Mouse (Mus musculus): ENCODE data around the gene Fdxr. TPM values are rescaled to one million over a fixed set of nuclear protein-coding genes. Genes with fewer than 3 reads are reported as not detected.
A peak's percentile ranks its signal among the peaks of the same experiment; 100 is the strongest.

Fdxr gene
- polyA plus RNA-seq, 1 experiment from 2014 or later: 19.4 TPM

GRCm38 (mm10) chr11:115274178-115274577 lies 2.7 kb downstream of the Fdxr start:
- Histone ChIP-seq H3K4me1 (replicated peaks) (peaks cover 40% of the 10 kb centered on the region), H3K27me3 (peaks cover 5% of the 10 kb centered on the region), H3K4me2 (no peak overlapping the region), H3K4me3 (no peak overlapping the region), H3K27ac (replicated peaks) (no peak overlapping the region), H3K9ac (no peak overlapping the region), H3K9me3 (no peaks in the 10 kb centered on the region), H3K36me3 (peaks cover 6% of the 10 kb centered on the region)
- 88% methylated on average over 7 of the region's 7 CpGs for WGBS
- no peak for ATAC-seq (ENCODE audit: low read depth)

- WGBS: 73% methylated on average over 7 of the region's 7 CpGs
- H3K27ac ChIP-seq (replicated peaks): no peak overlapping the region
- H3K4me1 ChIP-seq (replicated peaks): peaks cover 40% of the 10 kb centered on the region
- H3K27me3 ChIP-seq: peaks cover 9% of the 10 kb centered on the region
- no peak overlapping the region for H3K4me2 ChIP-seq
- no peak for ATAC-seq (ENCODE audit: low read depth)
- no peak overlapping the region for H3K9ac ChIP-seq
- no peak overlapping the region for H3K4me3 ChIP-seq
- H3K36me3 ChIP-seq: peaks cover 10% of the 10 kb centered on the region
- H3K9me3 ChIP-seq: no peaks in the 10 kb centered on the region
These were observed 3.1 kb downstream of the Fdxr start for GRCm38 (mm10) chr11:115273735-115274134.

- 72% methylated on average over 10 of the region's 10 CpGs for WGBS
- Histone ChIP-seq H3K27me3 (peaks cover 16% of the 10 kb centered on the region), H3K36me3 (peaks cover 17% of the 10 kb centered on the region), H3K27ac (replicated peaks) (no peak overlapping the region), H3K9ac (no peak overlapping the region), H3K4me1 (replicated peaks) (peaks cover 36% of the 10 kb centered on the region), H3K4me3 (no peak overlapping the region), H3K4me2 (no peak overlapping the region), H3K9me3 (no peaks in the 10 kb centered on the region)
- ATAC-seq (ENCODE audit: low read depth): no peak
These were observed 3.9 kb downstream of the Fdxr start for GRCm38 (mm10) chr11:115272894-115273498.

DNA sequence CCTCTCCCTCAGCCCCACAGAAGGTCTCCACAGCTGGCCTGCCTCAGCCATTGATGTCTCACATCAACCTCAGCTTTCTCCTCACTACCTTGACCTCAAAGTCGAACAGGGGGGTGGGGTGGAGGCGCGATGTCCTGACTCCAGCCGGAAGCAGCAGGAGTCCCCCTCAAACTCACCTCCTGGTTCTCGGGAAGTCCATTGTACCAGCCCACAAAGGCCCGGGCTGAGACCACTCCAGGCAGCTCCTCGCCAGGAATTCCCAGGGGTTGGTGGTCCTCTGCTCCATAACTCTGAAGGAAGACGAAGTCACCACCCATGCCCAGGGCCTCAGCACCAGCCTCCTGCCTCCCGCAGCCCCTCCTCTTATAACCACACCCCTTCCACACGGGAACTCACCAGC lies 5.4 kb downstream of the Fdxr start:
- no peak for ATAC-seq (ENCODE audit: low read depth)
- peaks cover 41% of the 10 kb centered on the region for H3K4me1 ChIP-seq (replicated peaks)

GRCm38 (mm10) chr11:115271052-115271451 lies 5.8 kb downstream of the Fdxr start:
- peaks cover 36% of the 10 kb centered on the region for H3K27me3 ChIP-seq
- no peak overlapping the region for H3K9ac ChIP-seq
- no peak overlapping the region for H3K4me2 ChIP-seq
- no peak for ATAC-seq (ENCODE audit: low read depth)
- no peak overlapping the region for H3K27ac ChIP-seq (replicated peaks)
- peaks cover 41% of the 10 kb centered on the region for H3K4me1 ChIP-seq (replicated peaks)
- no peaks in the 10 kb centered on the region for H3K9me3 ChIP-seq
- WGBS: 81% methylated on average over 9 of the region's 9 CpGs
- H3K4me3 ChIP-seq: no peak overlapping the region
- peaks cover 20% of the 10 kb centered on the region for H3K36me3 ChIP-seq

More for the DNA sequence above, 5.4 kb downstream of the Fdxr start:
- H3K27me3 ChIP-seq: peaks cover 32% of the 10 kb centered on the region
- no peaks in the 10 kb centered on the region for H3K9me3 ChIP-seq
- H3K9ac ChIP-seq: no peak overlapping the region
- H3K4me2 ChIP-seq: no peak overlapping the region
- no peak overlapping the region for H3K27ac ChIP-seq (replicated peaks)
- no peak overlapping the region for H3K4me3 ChIP-seq
- WGBS: 75% methylated on average over 10 of the region's 10 CpGs
- peaks cover 20% of the 10 kb centered on the region for H3K36me3 ChIP-seq

GRCm38 (mm10) chr11:115270148-115270861 lies 6.5 kb downstream of the Fdxr start:
- Histone ChIP-seq H3K36me3 (peaks cover 20% of the 10 kb centered on the region), H3K9me3 (no peaks in the 10 kb centered on the region), H3K4me3 (no peak overlapping the region), H3K4me2 (no peak overlapping the region), H3K9ac (no peak overlapping the region), H3K27ac (replicated peaks) (no peak overlapping the region), H3K27me3 (peaks cover 43% of the 10 kb centered on the region), H3K4me1 (replicated peaks) (peaks cover 41% of the 10 kb centered on the region)
- WGBS: 29% methylated on average over 19 of the region's 19 CpGs
- ATAC-seq (ENCODE audit: low read depth): no peak; the same call in 1 of the 2 replicates

DNA sequence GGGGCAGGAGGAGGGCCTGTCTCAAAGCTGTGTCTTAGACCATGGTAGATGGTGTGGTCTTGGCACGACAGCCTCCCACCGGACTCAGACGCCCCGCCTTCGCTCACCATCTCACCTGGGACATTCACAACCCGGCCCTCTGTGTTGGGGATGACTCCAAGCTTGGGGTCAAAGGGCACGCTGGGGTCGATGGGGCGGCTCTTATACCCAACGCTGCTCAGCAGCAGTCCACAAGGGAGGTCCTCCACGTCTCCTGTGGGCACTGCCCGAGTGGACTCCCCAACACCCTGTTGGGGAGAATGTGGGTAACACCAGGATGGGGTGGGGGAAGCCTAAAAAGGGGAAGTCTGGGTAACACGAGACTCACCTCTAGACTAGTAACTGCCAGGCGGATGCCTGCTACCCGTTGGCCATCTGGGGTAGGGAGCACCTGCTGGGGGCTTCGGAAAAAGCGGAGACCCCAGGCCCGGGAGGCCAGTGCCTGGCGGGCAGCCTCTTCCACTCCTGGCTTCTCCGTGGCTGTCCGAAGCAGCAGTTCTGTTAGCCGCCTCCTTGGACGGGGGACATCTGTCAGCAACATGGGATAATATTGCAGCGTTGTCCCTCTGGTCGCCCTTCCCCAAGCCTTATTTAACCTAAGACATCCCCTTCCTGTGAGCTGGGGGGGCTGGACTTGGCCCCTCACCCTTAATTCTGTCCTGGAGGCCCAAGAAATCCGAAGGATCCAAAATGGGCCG lies 7.4 kb downstream of the Fdxr start:
- H3K4me2 ChIP-seq: no peak overlapping the region
- WGBS: 92% methylated on average over 27 of the region's 27 CpGs
- no peaks in the 10 kb centered on the region for H3K9me3 ChIP-seq
- H3K4me1 ChIP-seq (replicated peaks): peaks cover 37% of the 10 kb centered on the region
- no peak overlapping the region for H3K4me3 ChIP-seq
- no peak overlapping the region for H3K9ac ChIP-seq
- ATAC-seq (ENCODE audit: low read depth): no peak
- H3K36me3 ChIP-seq: peaks cover 20% of the 10 kb centered on the region
- no peak overlapping the region for H3K27ac ChIP-seq (replicated peaks)
- peaks cover 51% of the 10 kb centered on the region for H3K27me3 ChIP-seq

DNA sequence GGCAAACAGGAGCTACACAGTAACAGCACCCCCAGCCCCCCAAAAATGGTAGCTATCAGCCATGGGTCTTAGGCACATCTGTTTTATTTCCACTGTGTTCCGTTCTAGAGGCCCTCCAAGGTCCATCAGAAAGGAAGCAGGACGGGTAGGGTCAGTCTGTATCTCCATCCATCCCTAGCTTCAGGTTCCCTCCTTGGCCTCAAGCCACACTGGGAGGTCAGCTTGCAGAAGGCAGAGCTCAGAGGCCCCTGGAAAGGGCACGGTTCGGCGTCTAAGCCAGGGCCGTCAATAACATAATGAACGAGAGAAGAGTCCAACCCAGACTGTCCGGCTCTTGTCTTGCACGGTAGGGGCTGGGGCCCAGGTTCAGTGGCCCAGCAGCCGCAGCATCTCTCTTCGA lies 8.9 kb downstream of the Fdxr start:
- Histone ChIP-seq H3K27me3 (peaks cover 66% of the 10 kb centered on the region), H3K4me1 (replicated peaks) (peaks cover 32% of the 10 kb centered on the region), H3K4me3 (no peak overlapping the region), H3K36me3 (peaks cover 20% of the 10 kb centered on the region), H3K9me3 (no peaks in the 10 kb centered on the region), H3K9ac (0 out of 2 replicates have a peak overlapping the region, but pooled peaks have one; percentile 17), H3K4me2 (no peak overlapping the region), H3K27ac (replicated peaks) (no peak overlapping the region)
- WGBS: 75% methylated on average over 11 of the region's 11 CpGs
- ATAC-seq (ENCODE audit: low read depth): no peak

- Histone ChIP-seq H3K27me3 (peaks cover 73% of the 10 kb centered on the region), H3K9me3 (no peaks in the 10 kb centered on the region), H3K4me2 (peak within 1 kb of the TSS; percentile 55), H3K27ac (replicated peaks) (no peak within 1 kb of the TSS), H3K4me1 (replicated peaks) (peaks cover 32% of the 10 kb centered on the region), H3K4me3 (peak within 1 kb of the TSS; percentile 32), H3K36me3 (peaks cover 20% of the 10 kb centered on the region), H3K9ac (peak within 1 kb of the TSS; percentile 59)
- no peak for ATAC-seq (ENCODE audit: low read depth)
- 6% methylated on average over 48 of the region's 50 CpGs for WGBS
These were observed 9.6 kb downstream of the Fdxr start, which contains the start of gene Grin2c for GRCm38 (mm10) chr11:115267061-115267883. Gene Grin2c (minus strand): TSS chr11:115267243.

DNA sequence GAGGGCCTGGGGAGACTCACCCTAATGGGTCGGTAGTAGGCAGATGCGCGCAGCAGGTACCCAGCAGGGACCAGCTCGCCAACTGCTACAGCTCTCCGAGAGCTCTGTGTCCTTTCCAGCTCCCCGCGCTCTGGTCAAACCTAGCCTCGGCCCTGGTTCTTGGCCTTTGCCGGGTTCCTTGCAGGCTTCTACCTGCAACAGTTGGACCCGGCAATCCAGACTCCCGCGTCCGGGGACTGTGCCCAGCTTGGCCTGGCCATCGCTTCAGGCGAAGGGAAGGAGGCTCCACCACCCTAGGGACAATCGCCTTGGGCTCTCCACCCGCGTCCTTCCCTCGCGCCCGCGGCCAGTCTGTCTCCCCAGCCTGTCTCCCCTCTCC lies 10.5 kb downstream of the Fdxr start:
- H3K4me3 ChIP-seq: peak overlapping the region; percentile 32
- peak overlapping the region; percentile 55 for H3K4me2 ChIP-seq
- H3K36me3 ChIP-seq: peaks cover 20% of the 10 kb centered on the region
- H3K27ac ChIP-seq (replicated peaks): no peak overlapping the region
- ATAC-seq (ENCODE audit: low read depth): no peak
- H3K27me3 ChIP-seq: peaks cover 81% of the 10 kb centered on the region
- no peaks in the 10 kb centered on the region for H3K9me3 ChIP-seq
- 2% methylated on average over 22 of the region's 22 CpGs for WGBS
- H3K4me1 ChIP-seq (replicated peaks): peaks cover 32% of the 10 kb centered on the region
- H3K9ac ChIP-seq: peak overlapping the region; percentile 59; the same call in 1 of the 2 replicates

GRCm38 (mm10) chr11:115265771-115266399 lies 11.0 kb downstream of the Fdxr start:
- 5% methylated on average over 20 of the region's 20 CpGs for WGBS
- H3K4me1 ChIP-seq (replicated peaks): peaks cover 32% of the 10 kb centered on the region
- no peak for ATAC-seq (ENCODE audit: low read depth)
- no peak overlapping the region for H3K9ac ChIP-seq
- H3K36me3 ChIP-seq: peaks cover 20% of the 10 kb centered on the region
- no peaks in the 10 kb centered on the region for H3K9me3 ChIP-seq
- H3K27me3 ChIP-seq: peaks cover 86% of the 10 kb centered on the region
- no peak overlapping the region for H3K4me2 ChIP-seq
- H3K27ac ChIP-seq (replicated peaks): no peak overlapping the region
- peak overlapping the region; percentile 32; the same call in 1 of the 2 replicates for H3K4me3 ChIP-seq
